Mouse (Mus musculus) MEL (cell line): ENCODE measurements at regions not wholly inside any gene's neighbourhood (a gene's known extent, or its start where the extent isn't known, plus 50 kb on each side); places are given as distances from the start of the nearest gene placed in this dataset.

Source experiments
- DNase-seq: peaks from one replicate; pipeline ENCODE4 v3.0.0; 2011; ENCODE audit warnings: low read depth, low spot score
- H3K27ac ChIP-seq: 2 replicates; pipeline ENCODE4 v1.5.1; 2012; ENCODE audit warnings: low read depth, mild to moderate bottlenecking, control low read depth, low read length, moderate library complexity; ENCODE audit not compliant: control insufficient read depth
- H3K27me3 ChIP-seq, 2 experiments: fragments of 150-350 bp in 1 of 2; sonication (generic) in 1 of 2; 2 replicates each; pipeline ENCODE4 v1.6.1; 2012; ENCODE audit warnings: low read length in 2 of 2, mild to moderate bottlenecking in 2 of 2, improper control_type of control experiment in 1 of 2, moderate library complexity in 1 of 2; ENCODE audit not compliant: insufficient read depth in 2 of 2, control insufficient read depth in 1 of 2
- H3K36me3 ChIP-seq, 2 experiments: 2 replicates each; pipeline ENCODE4 v1.6.1; 2012 to 2014; ENCODE audit warnings: low read length in 2 of 2, improper control_type of control experiment in 1 of 2, inconsistent platforms in 1 of 2, mild to moderate bottlenecking in 1 of 2; ENCODE audit not compliant: insufficient read depth in 2 of 2, control insufficient read depth in 1 of 2
- H3K4me1 ChIP-seq, 2 experiments: fragments of 150-350 bp in 1 of 2; sonication (generic) in 1 of 2; 2 replicates each; pipeline ENCODE4 v1.6.1; 2012; ENCODE audit warnings: low read length in 2 of 2, improper control_type of control experiment in 1 of 2, mild to moderate bottlenecking in 1 of 2; ENCODE audit not compliant: insufficient read depth in 2 of 2, control insufficient read depth in 1 of 2
- H3K4me3 ChIP-seq, 2 experiments: fragments of 150-350 bp in 1 of 2; sonication (generic) in 1 of 2; 2 replicates each; pipeline ENCODE4 v1.5.1; 2012; ENCODE audit warnings: low read depth in 2 of 2, low read length in 2 of 2, mild to moderate bottlenecking in 2 of 2, moderate library complexity in 2 of 2, control low read depth in 1 of 2, improper control_type of control experiment in 1 of 2; ENCODE audit not compliant: control insufficient read depth in 1 of 2, insufficient read depth in 1 of 2
- H3K79me2 ChIP-seq: 2 replicates; pipeline ENCODE4 v1.6.1; 2012; ENCODE audit warnings: mild to moderate bottlenecking, low read length, moderate library complexity; ENCODE audit not compliant: control insufficient read depth, poor library complexity, insufficient read depth
- H3K9ac ChIP-seq: 2 replicates; pipeline ENCODE4 v1.6.1; 2012; ENCODE audit warnings: low read depth, mild to moderate bottlenecking, control low read depth, low read length, moderate library complexity; ENCODE audit not compliant: control insufficient read depth, poor library complexity, severe bottlenecking
- H3K9me3 ChIP-seq: fragments of 150-350 bp; sonication (generic); replicated peaks from 2 replicates; pipeline ENCODE4 v1.6.1; 2012; ENCODE audit warnings: mild to moderate bottlenecking, low read length, improper control_type of control experiment, moderate library complexity; ENCODE audit not compliant: insufficient read depth
- BHLHE40 ChIP-seq: IDR thresholded peaks from 2 replicates; pipeline ENCODE4 v1.6.1; 2012; ENCODE audit warnings: low read depth, mild to moderate bottlenecking, inconsistent platforms, low read length, improper control_type of control experiment, borderline replicate concordance
- CHD1 ChIP-seq: IDR thresholded peaks from 2 replicates; pipeline ENCODE4 v1.6.1; 2012; ENCODE audit warnings: low read depth, mild to moderate bottlenecking, inconsistent platforms, low read length, improper control_type of control experiment
- CTCF ChIP-seq, 3 experiments: IDR thresholded peaks in 2 of 3; conservative IDR thresholded peaks in 1 of 3; 2 replicates each; pipeline ENCODE4 v1.5.1; 2011 to 2012; ENCODE audit warnings: low read length in 3 of 3, low read depth in 2 of 3, mild to moderate bottlenecking in 2 of 3, improper control_type of control experiment in 1 of 3, inconsistent platforms in 1 of 3, mixed read lengths in 1 of 3, moderate library complexity in 1 of 3; ENCODE audit not compliant: control insufficient read depth in 1 of 3, insufficient read depth in 1 of 3, poor library complexity in 1 of 3, severe bottlenecking in 1 of 3
- EP300 ChIP-seq, 2 experiments: IDR thresholded peaks; 2 replicates each; pipeline ENCODE4 v1.6.1; 2011; ENCODE audit warnings: improper control_type of control experiment in 2 of 2, low read length in 2 of 2, low read depth in 1 of 2, mild to moderate bottlenecking in 1 of 2
- GABPA ChIP-seq: IDR thresholded peaks from 2 replicates; pipeline ENCODE4 v1.6.1; 2012; ENCODE audit warnings: low read depth, mild to moderate bottlenecking, inconsistent platforms, low read length, improper control_type of control experiment, moderate library complexity
- GATA1 ChIP-seq: IDR thresholded peaks from 2 replicates; pipeline ENCODE4 v1.6.1; 2011; ENCODE audit warnings: low read depth, low read length, improper control_type of control experiment
- HCFC1 ChIP-seq: IDR thresholded peaks from 2 replicates; pipeline ENCODE4 v1.6.1; 2012; ENCODE audit warnings: low read depth, mild to moderate bottlenecking, inconsistent platforms, low read length, improper control_type of control experiment, moderate library complexity
- KAT2A ChIP-seq: conservative IDR thresholded peaks from 2 replicates; pipeline ENCODE4 v1.6.1; 2012; ENCODE audit warnings: low read depth, low read length, improper control_type of control experiment, inconsistent platforms
- MAX ChIP-seq: IDR thresholded peaks from 2 replicates; pipeline ENCODE4 v1.6.1; 2011; ENCODE audit warnings: low read length, improper control_type of control experiment
- MAZ ChIP-seq: IDR thresholded peaks from 2 replicates; pipeline ENCODE4 v1.6.1; 2012; ENCODE audit warnings: low read depth, mild to moderate bottlenecking, inconsistent platforms, low read length, improper control_type of control experiment
- MXI1 ChIP-seq: IDR thresholded peaks from 2 replicates; pipeline ENCODE4 v1.6.1; 2011; ENCODE audit warnings: mild to moderate bottlenecking, low read depth, low read length, improper control_type of control experiment
- MYB ChIP-seq: IDR thresholded peaks from 2 replicates; pipeline ENCODE4 v1.6.1; 2011; ENCODE audit warnings: mild to moderate bottlenecking, low read depth, low read length, improper control_type of control experiment
- NRF1 ChIP-seq: IDR thresholded peaks from 2 replicates; pipeline ENCODE4 v1.6.1; 2014; ENCODE audit warnings: low read depth, mild to moderate bottlenecking, inconsistent platforms, low read length, improper control_type of control experiment, moderate library complexity; ENCODE audit not compliant: poor library complexity, insufficient read depth, severe bottlenecking
- POLR2AphosphoS5 ChIP-seq: IDR thresholded peaks from 2 replicates; pipeline ENCODE4 v1.6.1; 2012; ENCODE audit warnings: low read depth, borderline replicate concordance, mild to moderate bottlenecking, inconsistent platforms, low read length, moderate library complexity, mixed read lengths
- RCOR1 ChIP-seq: IDR thresholded peaks from 2 replicates; pipeline ENCODE4 v1.6.1; 2012; ENCODE audit warnings: low read depth, mild to moderate bottlenecking, inconsistent platforms, low read length, improper control_type of control experiment
- SIN3A ChIP-seq: IDR thresholded peaks from 2 replicates; pipeline ENCODE4 v1.6.1; 2012; ENCODE audit warnings: low read length, improper control_type of control experiment, inconsistent platforms
- TCF12 ChIP-seq: IDR thresholded peaks from 2 replicates; pipeline ENCODE4 v1.6.1; 2014; ENCODE audit warnings: low read depth, mild to moderate bottlenecking, inconsistent platforms, low read length, improper control_type of control experiment, moderate library complexity
- ZMIZ1 ChIP-seq: IDR thresholded peaks from 2 replicates; pipeline ENCODE4 v1.6.1; 2012; ENCODE audit warnings: low read depth, mild to moderate bottlenecking, inconsistent platforms, low read length, improper control_type of control experiment, moderate library complexity
- ZNF384 ChIP-seq: IDR thresholded peaks from 2 replicates; pipeline ENCODE4 v1.6.1; 2012; ENCODE audit warnings: low read depth, mild to moderate bottlenecking, inconsistent platforms, low read length, improper control_type of control experiment

- H3K79me2 ChIP-seq: no peaks in the 10 kb centered on the region
- H3K9ac ChIP-seq: no peak overlapping the region
- no peak overlapping the region for H3K27ac ChIP-seq
- no peaks in the 10 kb centered on the region for H3K27me3 ChIP-seq
- no peaks in the 10 kb centered on the region for H3K9me3 ChIP-seq
- no peaks in the 10 kb centered on the region for H3K36me3 ChIP-seq
- DNase-seq: no peak
- H3K4me1 ChIP-seq: no peaks in the 10 kb centered on the region
- H3K4me3 ChIP-seq: no peak overlapping the region
- no peak for TF ChIP-seq SIN3A
- no peak for TF ChIP-seq MYB
- no peak for TF ChIP-seq ZNF384
- TF ChIP-seq EP300 (IDR thresholded peaks at IDR 0.05; ENCODE audit: low read depth in 1 of 2, low read length in 2 of 2): no peak
- TF ChIP-seq POLR2AphosphoS5: no peak
- TF ChIP-seq ZMIZ1: no peak
- no peak for TF ChIP-seq MAZ
- TF ChIP-seq RCOR1: no peak
- no peak for TF ChIP-seq TCF12
Observed at GRCm38 (mm10) chr16:57928301-57928700, 173.8 kb upstream of the Col8a1 start.

DNA sequence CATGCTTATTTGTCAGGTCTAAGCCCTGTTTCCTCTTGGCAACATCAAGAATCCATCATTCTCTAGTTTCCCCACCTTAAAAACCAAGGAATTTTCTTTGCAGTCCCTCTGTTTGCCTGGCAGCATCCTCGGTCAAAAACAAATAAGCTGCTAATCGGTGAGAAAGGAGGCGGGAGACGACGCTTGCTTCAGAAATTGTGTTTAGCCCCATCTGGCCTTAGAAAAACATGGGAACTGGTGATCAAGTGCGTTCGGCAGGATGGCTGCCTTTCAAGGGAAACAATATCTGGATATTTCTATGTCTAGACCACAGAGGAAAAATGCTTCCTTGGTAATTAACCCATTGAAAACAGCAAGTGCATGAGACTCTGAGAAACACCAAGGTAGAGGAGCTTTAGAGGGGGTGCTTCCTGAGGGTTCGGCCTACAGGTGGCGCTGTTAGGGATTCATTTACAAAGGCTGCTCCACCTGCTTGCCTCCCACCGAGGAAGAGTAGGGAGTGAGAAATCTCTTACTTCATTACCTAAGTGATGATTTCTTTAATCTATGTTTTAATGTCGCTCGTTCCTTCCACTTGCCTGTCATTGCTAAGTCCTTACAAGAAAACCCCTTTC is 174.7 kb upstream of the Col8a1 start:
- no peaks in the 10 kb centered on the region for H3K4me1 ChIP-seq
- DNase-seq: no peak
- no peaks in the 10 kb centered on the region for H3K79me2 ChIP-seq
- no peak overlapping the region for H3K27ac ChIP-seq
- H3K9me3 ChIP-seq: no peaks in the 10 kb centered on the region
- H3K9ac ChIP-seq: no peak overlapping the region
- TF ChIP-seq GABPA: no peak
- TF ChIP-seq BHLHE40: no peak
- TF ChIP-seq MAX: no peak
- no peak for TF ChIP-seq GATA1
- TF ChIP-seq MAZ: no peak
- TF ChIP-seq CHD1: no peak
- TF ChIP-seq MYB: no peak
- TF ChIP-seq KAT2A: no peak
- no peak; a peak in 1 of 6 replicates for TF ChIP-seq CTCF (IDR thresholded peaks at IDR 0.05 in 2 of 3, conservative IDR thresholded peaks at IDR 0.05 in 1 of 3; ENCODE audit: control insufficient read depth in 1 of 3, insufficient read depth in 1 of 3, low read depth in 2 of 3, low read length in 3 of 3, poor library complexity in 1 of 3, severe bottlenecking in 1 of 3)
- TF ChIP-seq HCFC1: no peak
- no peak for TF ChIP-seq NRF1
- no peak for TF ChIP-seq MXI1
- no peak for TF ChIP-seq ZNF384
- no peak overlapping the region for H3K4me3 ChIP-seq
- no peaks in the 10 kb centered on the region for H3K36me3 ChIP-seq
- H3K27me3 ChIP-seq: no peaks in the 10 kb centered on the region
